Mouse (Mus musculus) telencephalon, adult 2 months (tissue): ENCODE measurements around the gene Lypd4.
"Not testable (repeated sequence)": the region's sequence is repeated elsewhere in the genome, so short reads cannot be mapped to it uniquely, and the experiment has no call there.

Source experiments
- DNase-seq: peaks from one replicate; pipeline ENCODE4 v3.0.0-alpha.2; 2011; ENCODE audit warnings: low read depth, low spot score

Gene Lypd4

GRCm38 (mm10) chr7:24869532-24870165, at the start of gene Lypd4, which contains the start of gene Dmrtc2:
Lypd4 (minus strand) TSS chr7:24869941.
Dmrtc2 (plus strand) TSS chr7:24870057.
- no peak for DNase-seq

GRCm38 (mm10) chr7:24918763-24919323, 49.1 kb upstream of the Lypd4 start:
- DNase-seq, result no peak

- DNase-seq, result no peak
These were observed 42.7 kb upstream of the Lypd4 start for GRCm38 (mm10) chr7:24912480-24912879.

- DNase-seq, result no peak
These were observed 37.5 kb upstream of the Lypd4 start for GRCm38 (mm10) chr7:24907211-24907748.

- DNase-seq, result no peak
These were observed 36.8 kb upstream of the Lypd4 start for GRCm38 (mm10) chr7:24906551-24906950.

- DNase-seq, result no peak
These were observed 35.2 kb upstream of the Lypd4 start for GRCm38 (mm10) chr7:24904936-24905335.

- peak; percentile 98 for DNase-seq
These were observed 34.3 kb upstream of the Lypd4 start for GRCm38 (mm10) chr7:24904070-24904483.

- DNase-seq, result no peak
These were observed 33.7 kb upstream of the Lypd4 start for GRCm38 (mm10) chr7:24903444-24903825.

- no peak for DNase-seq
These were observed 33.1 kb upstream of the Lypd4 start, which contains the start of gene Arhgef1 for GRCm38 (mm10) chr7:24902630-24903443. Arhgef1 (plus strand) TSS chr7:24902912.

GRCm38 (mm10) chr7:24902264-24902629, 32.5 kb upstream of the Lypd4 start:
- no peak for DNase-seq

- no peak for DNase-seq
These were observed 32.1 kb upstream of the Lypd4 start for GRCm38 (mm10) chr7:24901842-24902241.

- DNase-seq, result no peak
These were observed 31.4 kb upstream of the Lypd4 start for GRCm38 (mm10) chr7:24901114-24901513.

GRCm38 (mm10) chr7:24897959-24898358, 28.2 kb upstream of the Lypd4 start:
- DNase-seq, result no peak

GRCm38 (mm10) chr7:24897224-24897623, 27.5 kb upstream of the Lypd4 start, which contains the start of gene Cd79a:
Cd79a (plus strand) TSS chr7:24897381.
- no peak for DNase-seq

- no peak for DNase-seq
These were observed 26.5 kb upstream of the Lypd4 start for GRCm38 (mm10) chr7:24896269-24896668.

GRCm38 (mm10) chr7:24895749-24896148, 26.0 kb upstream of the Lypd4 start:
- not testable (repeated sequence) for DNase-seq

- DNase-seq, result no peak
These were observed 22.4 kb upstream of the Lypd4 start for GRCm38 (mm10) chr7:24892125-24892583.

GRCm38 (mm10) chr7:24891241-24892124, 21.7 kb upstream of the Lypd4 start:
- DNase-seq, result no peak

- peak; percentile 49 for DNase-seq
These were observed 20.8 kb upstream of the Lypd4 start for GRCm38 (mm10) chr7:24890281-24891216.
